Mouse (Mus musculus): ENCODE results near the gene Cela1. TPM values are rescaled to one million over a fixed set of nuclear protein-coding genes. Genes with fewer than 3 reads are reported as not detected.

The Cela1 gene
- polyA plus RNA-seq, 2 experiments: 2.6 to 2.8 TPM

GRCm38 (mm10) chr15:100664813-100665274 lies 22.9 kb downstream of the Cela1 start:
- no peak for TF ChIP-seq POLR2A (IDR thresholded peaks at IDR 0.05; ENCODE audit: borderline replicate concordance, extremely low read depth, insufficient read depth, insufficient read length)
- Histone ChIP-seq H3K36me3 (ENCODE audit: control insufficient read depth, insufficient read depth, low read length) (no peaks in the 10 kb centered on the region), H3K4me1 (ENCODE audit: control insufficient read depth, insufficient read depth, low read length) (no peaks in the 10 kb centered on the region), H3K9me3 (ENCODE audit: control insufficient read depth, low read length) (no peaks in the 10 kb centered on the region), H3K27ac (replicated peaks; ENCODE audit: low read depth, low read length) (no peak overlapping the region), H3K4me3 (replicated peaks; ENCODE audit: low read length) (no peak overlapping the region), H3K9ac (ENCODE audit: low read depth, low read length, severe bottlenecking) (no peak overlapping the region), H3K27me3 (ENCODE audit: control insufficient read depth, insufficient read depth, low read length) (no peaks in the 10 kb centered on the region), H3K4me2 (replicated peaks; ENCODE audit: low read depth, low read length, severe bottlenecking) (no peak overlapping the region)
- no peak for ATAC-seq (ENCODE audit: low FRiP score, low read depth)
- 73% methylated on average over 9 of the region's 9 CpGs for WGBS
- DNase-seq (ENCODE audit: low spot score): no peak

- 91% methylated on average over 5 of the region's 5 CpGs for WGBS
- Histone ChIP-seq H3K4me2 (replicated peaks; ENCODE audit: low read depth, low read length, severe bottlenecking) (no peak overlapping the region), H3K27ac (replicated peaks; ENCODE audit: low read depth, low read length) (no peak overlapping the region), H3K36me3 (ENCODE audit: control insufficient read depth, insufficient read depth, low read length) (no peaks in the 10 kb centered on the region), H3K27me3 (ENCODE audit: control insufficient read depth, insufficient read depth, low read length) (no peaks in the 10 kb centered on the region), H3K9me3 (ENCODE audit: control insufficient read depth, low read length) (no peaks in the 10 kb centered on the region), H3K4me3 (replicated peaks; ENCODE audit: low read length) (no peak overlapping the region), H3K9ac (ENCODE audit: low read depth, low read length, severe bottlenecking) (no peak overlapping the region), H3K4me1 (ENCODE audit: control insufficient read depth, insufficient read depth, low read length) (no peaks in the 10 kb centered on the region)
- DNase-seq (ENCODE audit: low spot score) (no peak), ATAC-seq (ENCODE audit: low FRiP score, low read depth) (no peak)
- TF ChIP-seq POLR2A (IDR thresholded peaks at IDR 0.05; ENCODE audit: borderline replicate concordance, extremely low read depth, insufficient read depth, insufficient read length): no peak
Observed at GRCm38 (mm10) chr15:100660805-100661204, 26.9 kb downstream of the Cela1 start.

GRCm38 (mm10) chr15:100660306-100660705 lies 27.4 kb downstream of the Cela1 start:
- H3K9ac ChIP-seq (ENCODE audit: low read depth, low read length, severe bottlenecking): no peak overlapping the region
- no peak for TF ChIP-seq POLR2A (IDR thresholded peaks at IDR 0.05; ENCODE audit: borderline replicate concordance, extremely low read depth, insufficient read depth, insufficient read length)
- no peak for ATAC-seq (ENCODE audit: low FRiP score, low read depth)
- no peak overlapping the region for H3K4me2 ChIP-seq (replicated peaks; ENCODE audit: low read depth, low read length, severe bottlenecking)
- no peak overlapping the region for H3K27ac ChIP-seq (replicated peaks; ENCODE audit: low read depth, low read length)
- H3K27me3 ChIP-seq (ENCODE audit: control insufficient read depth, insufficient read depth, low read length): no peaks in the 10 kb centered on the region
- no peaks in the 10 kb centered on the region for H3K9me3 ChIP-seq (ENCODE audit: control insufficient read depth, low read length)
- H3K36me3 ChIP-seq (ENCODE audit: control insufficient read depth, insufficient read depth, low read length): no peaks in the 10 kb centered on the region
- no peak overlapping the region for H3K4me3 ChIP-seq (replicated peaks; ENCODE audit: low read length)
- no peak for DNase-seq (ENCODE audit: low spot score)
- H3K4me1 ChIP-seq (ENCODE audit: control insufficient read depth, insufficient read depth, low read length): no peaks in the 10 kb centered on the region
- 81% methylated on average over 9 of the region's 9 CpGs for WGBS

- WGBS: 86% methylated on average over 5 of the region's 5 CpGs
- DNase-seq (ENCODE audit: low spot score) (no peak), ATAC-seq (ENCODE audit: low FRiP score, low read depth) (no peak)
- no peak overlapping the region for H3K9ac ChIP-seq (ENCODE audit: low read depth, low read length, severe bottlenecking)
- TF ChIP-seq POLR2A (IDR thresholded peaks at IDR 0.05; ENCODE audit: borderline replicate concordance, extremely low read depth, insufficient read depth, insufficient read length): no peak
- H3K4me3 ChIP-seq (replicated peaks; ENCODE audit: low read length): no peak overlapping the region
- H3K9me3 ChIP-seq (ENCODE audit: control insufficient read depth, low read length): no peaks in the 10 kb centered on the region
- H3K27ac ChIP-seq (replicated peaks; ENCODE audit: low read depth, low read length): no peak overlapping the region
- no peaks in the 10 kb centered on the region for H3K36me3 ChIP-seq (ENCODE audit: control insufficient read depth, insufficient read depth, low read length)
- no peaks in the 10 kb centered on the region for H3K27me3 ChIP-seq (ENCODE audit: control insufficient read depth, insufficient read depth, low read length)
- no peaks in the 10 kb centered on the region for H3K4me1 ChIP-seq (ENCODE audit: control insufficient read depth, insufficient read depth, low read length)
- H3K4me2 ChIP-seq (replicated peaks; ENCODE audit: low read depth, low read length, severe bottlenecking): no peak overlapping the region
Observed at GRCm38 (mm10) chr15:100655201-100655600, 32.5 kb downstream of the Cela1 start.

GRCm38 (mm10) chr15:100654271-100654670 lies 33.5 kb downstream of the Cela1 start:
- Histone ChIP-seq H3K36me3 (ENCODE audit: control insufficient read depth, insufficient read depth, low read length) (no peaks in the 10 kb centered on the region), H3K9me3 (ENCODE audit: control insufficient read depth, low read length) (no peaks in the 10 kb centered on the region), H3K9ac (ENCODE audit: low read depth, low read length, severe bottlenecking) (no peak overlapping the region), H3K4me2 (replicated peaks; ENCODE audit: low read depth, low read length, severe bottlenecking) (no peak overlapping the region), H3K27ac (replicated peaks; ENCODE audit: low read depth, low read length) (no peak overlapping the region), H3K4me3 (replicated peaks; ENCODE audit: low read length) (no peak overlapping the region), H3K4me1 (ENCODE audit: control insufficient read depth, insufficient read depth, low read length) (no peaks in the 10 kb centered on the region), H3K27me3 (ENCODE audit: control insufficient read depth, insufficient read depth, low read length) (no peaks in the 10 kb centered on the region)
- DNase-seq (ENCODE audit: low spot score) (no peak), ATAC-seq (ENCODE audit: low FRiP score, low read depth) (no peak)
- 88% methylated on average over 1 of the region's 1 CpGs for WGBS
- no peak for TF ChIP-seq POLR2A (IDR thresholded peaks at IDR 0.05; ENCODE audit: borderline replicate concordance, extremely low read depth, insufficient read depth, insufficient read length)

- no peak for TF ChIP-seq POLR2A (IDR thresholded peaks at IDR 0.05; ENCODE audit: borderline replicate concordance, extremely low read depth, insufficient read depth, insufficient read length)
- Histone ChIP-seq H3K9ac (ENCODE audit: low read depth, low read length, severe bottlenecking) (no peak overlapping the region), H3K27me3 (ENCODE audit: control insufficient read depth, insufficient read depth, low read length) (no peaks in the 10 kb centered on the region), H3K27ac (replicated peaks; ENCODE audit: low read depth, low read length) (no peak overlapping the region), H3K36me3 (ENCODE audit: control insufficient read depth, insufficient read depth, low read length) (no peaks in the 10 kb centered on the region), H3K4me3 (replicated peaks; ENCODE audit: low read length) (no peak overlapping the region), H3K4me1 (ENCODE audit: control insufficient read depth, insufficient read depth, low read length) (no peaks in the 10 kb centered on the region), H3K4me2 (replicated peaks; ENCODE audit: low read depth, low read length, severe bottlenecking) (no peak overlapping the region), H3K9me3 (ENCODE audit: control insufficient read depth, low read length) (no peaks in the 10 kb centered on the region)
- WGBS: 76% methylated on average over 9 of the region's 9 CpGs
- DNase-seq (ENCODE audit: low spot score) (no peak), ATAC-seq (ENCODE audit: low FRiP score, low read depth) (no peak)
Observed at GRCm38 (mm10) chr15:100651610-100652009, 36.1 kb downstream of the Cela1 start.

Measured in limb, embryonic 14.5 days (tissue).